Mouse (Mus musculus) kidney, adult 2 months (tissue): ENCODE data around the gene Wrb. TPM values are rescaled to one million over a fixed set of nuclear protein-coding genes. Genes with fewer than 3 reads are reported as not detected.

ENCODE experiments used
- DNase-seq: peaks from one replicate; pipeline ENCODE4 v3.0.0; 2021
- H3K27ac ChIP-seq: fragments of 200-500 bp; 2 replicates; pipeline ENCODE4 v1.5.1; 2012; ENCODE audit warnings: low read depth, low read length, control low read depth, inconsistent platforms; ENCODE audit not compliant: insufficient read depth
- H3K27me3 ChIP-seq: fragments of 200-500 bp; replicated peaks from 2 replicates; pipeline ENCODE4 v1.6.1; 2012; ENCODE audit warnings: mild to moderate bottlenecking, moderate library complexity, low read length, inconsistent platforms; ENCODE audit not compliant: control insufficient read depth, insufficient read depth
- H3K36me3 ChIP-seq: fragments of 200-500 bp; 2 replicates; pipeline ENCODE4 v1.6.1; 2012; ENCODE audit warnings: mild to moderate bottlenecking, moderate library complexity, low read length, inconsistent platforms; ENCODE audit not compliant: control insufficient read depth, insufficient read depth
- H3K4me1 ChIP-seq: fragments of 200-500 bp; 2 replicates; pipeline ENCODE4 v1.6.1; 2011; ENCODE audit warnings: low read length; ENCODE audit not compliant: control insufficient read depth, insufficient read depth
- H3K4me3 ChIP-seq: fragments of 200-500 bp; 2 replicates; pipeline ENCODE4 v1.5.1; 2011; ENCODE audit warnings: mild to moderate bottlenecking, low read depth, low read length, control low read depth; ENCODE audit not compliant: insufficient read depth
- CTCF ChIP-seq: fragments of 200-500 bp; conservative IDR thresholded peaks from 2 replicates; pipeline ENCODE4 v1.5.1; 2011; ENCODE audit warnings: low read depth, mild to moderate bottlenecking, control low read depth, low read length, moderate library complexity, mixed read lengths; ENCODE audit not compliant: insufficient read depth, insufficient read length
- POLR2A ChIP-seq: fragments of 200-500 bp; IDR thresholded peaks from one replicate; pipeline ENCODE4 v1.6.1; 2011; ENCODE audit warnings: low read depth, low read length, control low read depth
- WGBS: fragments of 180-500 bp; shearing (Covaris S2); methylation state at CpG from one replicate; pipeline ENCODE4 v1.1.7; 2018; 5-methylcytosine and 5-hydroxymethylcytosine counted together
- polyA plus RNA-seq: library from polyadenylated mRNA; depleted of rRNA; stranded (reverse); fragments of >200 nt; gene quantifications from 2 replicates; pipeline ENCODE4 v1.2.3, GENCODE M21; 2012; rRNA removed

Gene Wrb
- polyA plus RNA-seq, 1 experiment = 46.9 TPM

DNA sequence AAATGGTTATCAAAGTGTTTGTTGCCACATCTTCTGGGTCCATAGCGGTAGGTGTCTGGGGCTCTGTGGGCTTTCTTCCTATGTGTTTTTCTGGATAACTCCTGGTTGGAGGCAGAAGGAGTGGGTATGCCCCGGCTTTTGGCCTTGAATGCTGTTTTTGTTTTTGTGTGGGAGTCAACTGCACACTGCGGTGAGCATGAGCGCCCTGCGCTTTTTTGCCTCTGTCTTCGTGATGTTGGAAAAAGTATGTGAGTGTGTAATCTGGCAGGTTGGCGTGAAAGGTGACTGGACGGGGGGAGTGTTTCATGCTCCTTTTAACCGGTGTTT is 55.5 kb downstream of the Wrb start:
- Histone ChIP-seq H3K4me3 (peak overlapping the region; percentile 55), H3K36me3 (no peaks in the 10 kb centered on the region), H3K4me1 (no peaks in the 10 kb centered on the region), H3K27ac (peak overlapping the region; percentile 42; the same call in 1 of the 2 replicates), H3K27me3 (no peaks in the 10 kb centered on the region)
- TF ChIP-seq POLR2A (no peak), CTCF (no peak)
- DNase-seq = no peak
- 29% methylated on average over 9 of the region's 9 CpGs for WGBS

DNA sequence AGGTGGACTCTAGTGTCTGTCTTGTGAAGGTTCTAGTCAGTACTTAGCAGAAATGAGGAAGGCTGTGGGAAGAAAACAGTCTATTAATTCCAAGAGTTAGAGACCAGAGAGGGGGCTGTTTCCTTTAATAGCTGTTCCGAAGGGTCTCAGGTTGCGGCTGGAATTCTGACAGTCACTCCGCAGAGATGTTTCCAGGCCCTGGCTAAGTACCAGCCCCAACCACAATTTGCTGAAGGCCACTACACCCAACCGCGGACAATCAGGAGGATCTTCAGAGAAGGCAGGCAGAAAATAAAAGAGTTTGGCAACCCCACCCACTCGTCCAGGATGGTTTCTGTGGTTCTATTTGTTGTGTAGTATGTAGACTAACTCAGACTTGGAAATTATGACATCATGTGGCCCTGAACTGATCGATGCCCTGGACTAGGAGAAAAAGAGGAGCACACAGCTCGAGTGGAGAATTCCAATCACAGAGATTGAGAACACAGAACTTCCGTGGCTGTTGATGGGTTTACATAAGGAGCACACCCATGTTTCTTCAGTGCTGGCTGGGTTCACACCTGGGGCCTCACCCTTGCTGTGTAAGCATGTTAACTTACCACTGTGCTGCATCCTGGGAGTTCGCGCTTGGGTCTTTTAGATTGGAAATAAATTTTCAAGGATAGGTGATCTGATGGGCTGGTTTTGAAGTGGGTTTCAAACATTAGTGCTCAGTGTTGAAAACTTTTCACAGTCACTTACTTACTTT is 56.5 kb downstream of the Wrb start:
- Histone ChIP-seq H3K27ac (no peak overlapping the region), H3K36me3 (no peaks in the 10 kb centered on the region), H3K27me3 (no peaks in the 10 kb centered on the region), H3K4me3 (no peak overlapping the region), H3K4me1 (no peaks in the 10 kb centered on the region)
- 83% methylated on average over 11 of the region's 11 CpGs for WGBS
- DNase-seq = no peak
- TF ChIP-seq CTCF (no peak), POLR2A (no peak)

Other genes starting within 250 kb of the Wrb start
- gene Psmg1, start 154.4 kb upstream of the Wrb start, polyA plus RNA-seq = 34.2 and 35.6 TPM in 2 replicates
- 15.2 and 19.1 TPM in 2 replicates for gene Brwd1, start 62.9 kb upstream of the Wrb start, polyA plus RNA-seq
- 23.3 and 36.4 TPM in 2 replicates for gene Hmgn1, start 17.7 kb upstream of the Wrb start, polyA plus RNA-seq
- gene Lca5l, start 46.9 kb downstream of the Wrb start, polyA plus RNA-seq = 0.39 and 0.47 TPM in 2 replicates
- 4.5 and 6.7 TPM in 2 replicates for gene Sh3bgr, start 55.0 kb downstream of the Wrb start, polyA plus RNA-seq
- 9.7 and 10.3 TPM in 2 replicates for gene B3galt5, start 90.4 kb downstream of the Wrb start, polyA plus RNA-seq